Mouse (Mus musculus) forelimb bud, embryonic 11.5 days (tissue): ENCODE measurements at regions not wholly inside any gene's neighbourhood (a gene's known extent, or its start where the extent isn't known, plus 50 kb on each side); places are given as distances from the start of the nearest gene placed in this dataset.
A peak's percentile ranks its signal among the peaks of the same experiment; 100 is the strongest.

Experiments used
- DNase-seq: peaks from one replicate; pipeline ENCODE4 v3.0.0-alpha.2; 2012; ENCODE audit warnings: low read depth, low spot score

GRCm38 (mm10) chr7:40257733-40258376, 640.3 kb upstream of the Vstm2b start:
- DNase-seq = no peak

GRCm38 (mm10) chr7:40258377-40258739, 639.8 kb upstream of the Vstm2b start:
- no peak for DNase-seq

DNA sequence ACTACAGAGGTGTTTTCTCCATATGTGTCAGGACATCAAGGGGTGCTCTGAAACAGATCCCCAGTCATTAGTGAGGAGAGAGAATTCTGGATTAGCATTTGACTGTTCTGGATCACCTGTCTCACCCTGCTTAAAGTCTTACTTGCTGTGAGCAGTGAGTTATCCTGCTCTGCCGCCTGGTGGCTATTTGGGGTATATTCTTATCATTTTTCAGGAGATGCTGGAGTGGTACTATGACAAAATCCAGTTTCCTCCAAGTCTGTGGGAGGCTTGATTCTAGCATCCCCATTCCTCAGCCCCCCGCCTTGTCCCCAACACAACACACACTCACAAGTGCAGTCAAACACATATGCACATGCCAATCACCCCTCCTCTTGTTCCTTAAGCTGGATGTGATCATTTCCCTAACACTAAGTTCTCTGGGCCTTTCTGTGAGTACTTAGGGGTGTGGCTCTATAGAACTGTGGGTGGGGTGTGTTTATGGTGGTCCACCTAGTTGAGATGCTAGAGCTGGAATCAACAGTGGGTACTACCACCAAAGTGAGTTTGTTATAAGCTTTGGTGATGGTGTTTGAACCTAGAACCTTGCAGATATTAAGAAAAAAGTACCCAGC, 624.6 kb upstream of the Vstm2b start:
- peak; percentile 55 for DNase-seq

DNA sequence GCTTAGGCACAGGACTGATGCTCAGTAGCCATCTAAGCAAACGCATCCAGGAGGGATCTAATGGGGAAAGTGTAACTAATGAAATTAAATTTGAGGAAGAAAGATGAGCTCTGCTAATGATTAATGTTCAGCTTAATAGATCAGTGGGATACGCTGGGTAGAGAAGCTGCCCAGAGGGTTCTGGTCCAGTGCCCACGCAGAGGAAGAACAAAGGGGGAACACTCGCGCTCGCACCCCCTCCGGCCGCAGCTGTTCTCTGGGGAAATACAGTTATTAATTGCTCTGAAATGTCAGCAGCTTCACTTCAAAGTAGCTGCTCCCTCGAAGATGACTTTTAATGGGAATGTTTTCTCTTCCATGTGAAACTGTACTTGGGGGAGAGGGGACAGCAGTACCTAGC, 623.0 kb upstream of the Vstm2b start:
- no peak for DNase-seq

DNA sequence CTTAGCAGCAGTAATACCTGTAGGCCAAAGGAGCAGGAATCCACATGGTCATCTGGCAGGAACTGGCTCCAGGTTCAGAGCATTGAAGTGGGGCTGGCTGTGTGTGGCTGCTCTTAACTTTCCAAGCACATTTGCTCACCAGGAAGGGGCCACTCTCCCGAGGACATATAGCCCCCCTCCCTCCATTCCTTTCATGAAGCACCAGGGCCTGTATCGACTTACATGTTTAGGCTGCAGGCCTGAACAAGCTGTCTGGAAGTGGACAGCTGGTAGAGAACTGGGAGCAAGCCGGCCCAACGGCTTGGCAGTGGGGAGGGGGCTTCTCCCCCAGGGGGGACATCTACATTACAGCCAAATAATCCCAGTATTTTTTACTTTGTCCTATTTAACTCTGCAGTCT, 622.5 kb upstream of the Vstm2b start:
- no peak for DNase-seq

DNA sequence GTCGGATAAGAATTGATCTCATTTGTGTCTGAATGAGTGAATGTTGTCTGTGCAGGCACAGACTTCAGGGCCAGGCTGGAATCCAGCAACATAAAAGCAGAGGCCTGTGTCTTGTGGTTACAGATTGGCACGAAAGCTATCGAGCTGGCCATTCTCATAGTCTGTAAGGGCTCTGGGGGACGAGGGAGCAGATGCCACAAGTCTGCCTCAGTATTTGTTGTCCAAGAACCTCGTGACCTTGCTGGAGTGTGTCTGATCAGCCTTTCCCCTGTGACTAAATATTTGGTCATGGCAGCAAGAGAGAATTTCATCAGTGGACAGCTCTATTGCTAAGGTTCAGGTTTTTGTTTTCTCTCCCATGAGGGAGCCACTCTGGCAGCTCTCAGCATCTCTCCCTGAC, 622.0 kb upstream of the Vstm2b start:
- DNase-seq = no peak

DNA sequence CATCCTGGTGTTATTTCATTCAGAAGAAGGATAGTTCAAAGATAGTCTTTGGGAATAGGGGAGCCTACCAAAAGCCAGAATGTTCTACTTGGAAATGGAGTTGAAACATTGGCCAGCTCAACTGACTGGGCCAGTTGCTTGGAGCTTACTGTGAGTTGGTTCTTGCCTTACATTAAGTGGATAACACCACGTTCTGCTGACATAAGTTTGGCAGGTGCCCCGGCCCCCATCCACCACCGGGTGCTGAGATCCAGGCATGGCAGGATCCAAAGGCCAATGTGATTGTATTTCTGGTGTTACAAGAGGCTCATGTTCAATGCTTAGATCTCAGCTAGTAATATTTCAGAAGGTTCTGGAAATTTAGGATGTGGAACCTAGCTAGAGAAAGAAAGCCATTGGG, 608.0 kb upstream of the Vstm2b start:
- DNase-seq = no peak

- no peak for DNase-seq
Measured at GRCm38 (mm10) chr7:40310558-40310957, 587.6 kb upstream of the Vstm2b start.

DNA sequence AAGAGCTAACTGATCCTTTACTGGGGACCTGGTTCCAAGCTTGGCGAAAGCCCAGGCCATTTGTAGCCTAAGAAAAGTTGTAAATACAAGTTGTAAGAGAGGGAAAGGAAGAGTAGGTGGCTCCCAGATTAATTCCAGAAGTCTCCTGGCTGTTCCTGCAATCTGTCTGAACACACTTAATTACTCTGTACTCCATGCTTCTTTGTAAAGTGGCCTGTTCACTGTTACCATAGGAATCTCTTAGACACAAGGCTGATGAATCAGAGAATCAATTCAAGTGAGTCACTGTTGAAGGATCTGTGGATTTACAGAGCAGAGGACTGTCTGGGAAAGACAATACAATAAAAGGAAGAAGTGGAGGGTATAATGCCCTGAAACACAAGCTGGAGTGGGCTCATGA, 577.0 kb upstream of the Vstm2b start:
- DNase-seq = no peak

- DNase-seq = no peak
Measured at GRCm38 (mm10) chr7:40325188-40325705, 572.9 kb upstream of the Vstm2b start.

GRCm38 (mm10) chr7:40332455-40332854, 565.7 kb upstream of the Vstm2b start:
- DNase-seq = peak; percentile 43

- no peak for DNase-seq
Measured at GRCm38 (mm10) chr7:40352306-40352705, 545.8 kb upstream of the Vstm2b start.

- DNase-seq = no peak
Measured at GRCm38 (mm10) chr7:40362719-40363118, 535.4 kb upstream of the Vstm2b start.

GRCm38 (mm10) chr7:40372713-40373112, 525.4 kb upstream of the Vstm2b start:
- DNase-seq = no peak

DNA sequence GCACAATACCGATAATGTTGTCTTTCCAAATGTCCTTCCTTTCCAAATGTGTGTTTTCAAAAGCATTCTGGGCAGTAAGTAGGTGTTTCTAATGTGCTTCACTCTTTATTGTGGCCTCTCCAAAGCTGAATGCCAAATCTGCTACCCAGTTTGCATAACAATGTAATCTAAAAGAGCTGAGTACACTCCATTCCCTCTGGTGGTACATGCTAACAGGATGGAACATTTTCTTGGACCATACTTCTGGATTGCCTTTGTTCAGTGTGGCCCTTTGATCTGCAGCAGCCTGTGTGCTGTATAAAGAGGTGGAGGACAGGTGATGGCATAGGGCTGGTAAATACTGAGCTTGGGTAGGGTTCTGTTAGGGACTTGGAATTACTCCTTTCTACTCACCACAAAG, 520.3 kb upstream of the Vstm2b start:
- DNase-seq = no peak

- no peak for DNase-seq
Measured at GRCm38 (mm10) chr7:40381244-40381643, 516.9 kb upstream of the Vstm2b start.

- DNase-seq = no peak
Measured at GRCm38 (mm10) chr7:40388152-40388551, 510.0 kb upstream of the Vstm2b start.

DNA sequence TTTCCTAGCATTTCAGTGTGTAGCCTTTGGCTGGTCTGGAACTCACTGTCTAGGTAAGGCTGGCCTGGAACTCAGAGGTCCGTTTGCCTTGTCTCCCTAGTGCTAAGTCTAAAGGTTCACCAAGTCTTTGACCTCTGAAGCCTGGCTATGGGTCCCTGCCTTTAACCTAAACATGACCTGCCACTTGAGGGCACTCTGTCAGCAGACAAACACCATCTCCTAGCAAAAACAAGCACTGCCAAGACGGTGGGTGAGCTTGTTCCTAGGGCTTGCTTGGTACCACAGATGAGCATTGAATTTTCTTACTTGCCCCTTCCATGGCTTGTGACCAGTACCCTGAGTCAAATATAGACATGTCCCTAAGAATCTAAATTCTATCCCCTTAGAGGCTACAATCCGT, 508.3 kb upstream of the Vstm2b start:
- no peak for DNase-seq

- DNase-seq = no peak
Measured at GRCm38 (mm10) chr7:40390927-40391326, 507.2 kb upstream of the Vstm2b start.

DNA sequence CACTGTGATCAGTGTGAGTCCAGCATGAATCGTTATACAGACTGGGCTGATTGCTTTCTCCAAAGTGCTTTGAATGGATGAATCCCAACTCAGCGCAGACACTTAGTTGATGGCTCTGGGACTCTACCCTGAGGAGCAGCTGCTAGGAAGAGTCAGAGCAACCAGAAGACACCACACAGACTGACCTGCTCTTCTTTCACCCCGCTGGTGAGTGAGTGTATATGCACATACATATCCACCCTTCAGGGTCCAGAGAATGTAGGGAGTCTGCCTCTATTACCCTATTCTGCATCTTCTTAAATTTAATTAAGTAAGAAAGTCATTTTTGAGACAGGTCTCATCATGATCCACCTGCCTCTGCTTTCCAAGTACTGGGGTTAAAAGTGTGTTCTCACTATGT, 506.5 kb upstream of the Vstm2b start:
- no peak for DNase-seq

- no peak for DNase-seq
Measured at GRCm38 (mm10) chr7:40392207-40392606, 505.9 kb upstream of the Vstm2b start.

DNA sequence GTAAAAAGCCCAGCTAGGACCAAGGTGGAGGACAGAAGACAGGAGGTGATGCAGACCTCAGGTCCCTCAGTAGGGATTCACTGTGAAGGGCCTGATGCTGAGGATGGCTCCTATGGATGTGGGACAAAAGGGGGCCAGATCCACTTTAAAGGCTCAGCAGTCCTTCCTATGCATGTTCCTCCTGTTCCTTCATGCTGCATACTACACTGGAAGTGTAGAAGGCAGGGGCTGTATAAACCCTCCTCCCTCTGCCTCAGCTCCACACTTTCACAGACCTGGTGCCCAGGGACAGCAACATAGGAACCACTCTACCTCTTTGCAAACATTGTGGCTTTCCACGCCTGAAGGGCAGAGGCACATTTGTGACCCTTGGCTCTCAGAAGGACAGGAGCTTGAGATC, 505.4 kb upstream of the Vstm2b start:
- no peak for DNase-seq

- no peak for DNase-seq
Measured at GRCm38 (mm10) chr7:40398266-40398665, 499.9 kb upstream of the Vstm2b start.

GRCm38 (mm10) chr7:40419332-40419731, 478.8 kb upstream of the Vstm2b start:
- no peak for DNase-seq
